Mouse (Mus musculus) layer of hippocampus, adult 11-12 months (tissue): ENCODE measurements around the gene Neurl1a.
"Not testable (repeated sequence)": the region's sequence is repeated elsewhere in the genome, so short reads cannot be mapped to it uniquely, and the experiment has no call there.

Source experiments
- DNase-seq: peaks from one replicate; pipeline ENCODE4 v3.0.0; 2022; ENCODE audit warnings: low spot score

Gene Neurl1a

DNA sequence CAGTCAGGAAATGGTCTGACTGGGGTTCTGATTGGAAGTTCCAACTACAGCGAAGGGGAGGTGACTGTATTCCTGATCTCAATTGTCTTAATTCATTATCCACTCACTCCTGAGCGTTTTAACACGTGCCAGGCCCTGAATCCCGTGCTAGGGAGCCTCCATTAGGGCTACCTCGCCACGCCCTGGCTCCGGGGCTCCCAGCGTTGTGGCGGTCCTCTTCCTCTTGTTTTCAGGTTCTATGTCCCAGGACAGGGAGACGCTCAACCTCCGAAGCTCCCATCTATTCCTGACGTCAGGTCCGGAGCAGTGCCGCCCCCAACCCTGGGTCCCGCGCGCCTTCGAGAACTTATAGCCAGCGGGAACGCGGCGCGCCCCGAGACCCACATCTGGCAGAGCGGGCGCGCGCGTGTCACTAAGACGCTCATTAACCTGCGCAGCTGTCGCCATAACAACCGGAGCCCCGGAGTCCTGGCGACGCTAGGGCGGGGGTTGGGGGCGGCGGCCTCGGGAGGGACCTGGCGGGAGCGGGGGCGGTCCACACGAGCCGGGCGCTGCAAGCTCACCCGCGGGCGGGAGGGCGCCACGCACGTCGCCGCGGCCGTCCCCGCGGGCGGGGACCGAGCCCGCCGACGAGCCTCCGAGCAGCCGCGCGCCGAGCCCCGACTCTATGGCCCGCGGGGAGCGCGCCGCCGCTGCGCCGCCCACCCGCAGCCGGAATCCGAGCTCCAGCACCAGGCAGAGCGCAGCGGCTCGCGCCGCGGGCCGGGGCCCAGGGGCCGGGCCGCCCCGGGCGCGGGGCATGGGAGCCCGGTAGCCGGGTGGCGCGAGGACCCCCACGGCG lies at the start of gene Neurl1a:
Neurl1a (plus strand) TSS at position 390 of the 841 bp plus-strand sequence.
- peak; percentile 61 for DNase-seq

DNA sequence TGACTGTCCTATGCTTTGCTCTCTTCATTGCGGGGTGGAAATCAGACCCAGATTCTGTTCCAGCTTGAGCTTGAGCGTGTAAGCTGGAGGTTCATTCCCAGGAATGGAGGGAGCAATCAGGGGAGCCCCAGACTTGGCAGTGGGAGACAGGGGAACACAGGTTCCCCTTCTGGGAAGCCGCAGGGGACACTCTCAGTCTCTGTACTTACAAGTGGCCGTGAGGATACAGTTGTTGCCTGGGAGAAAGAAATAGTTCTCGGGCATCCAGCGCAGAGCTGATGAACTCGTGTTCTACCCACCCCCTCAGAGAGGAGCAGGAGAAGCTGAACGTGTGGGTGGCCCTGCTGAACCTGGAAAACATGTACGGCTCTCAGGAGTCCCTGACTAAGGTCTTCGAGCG lies 49.8 kb upstream of the Neurl1a start:
- DNase-seq: no peak

DNA sequence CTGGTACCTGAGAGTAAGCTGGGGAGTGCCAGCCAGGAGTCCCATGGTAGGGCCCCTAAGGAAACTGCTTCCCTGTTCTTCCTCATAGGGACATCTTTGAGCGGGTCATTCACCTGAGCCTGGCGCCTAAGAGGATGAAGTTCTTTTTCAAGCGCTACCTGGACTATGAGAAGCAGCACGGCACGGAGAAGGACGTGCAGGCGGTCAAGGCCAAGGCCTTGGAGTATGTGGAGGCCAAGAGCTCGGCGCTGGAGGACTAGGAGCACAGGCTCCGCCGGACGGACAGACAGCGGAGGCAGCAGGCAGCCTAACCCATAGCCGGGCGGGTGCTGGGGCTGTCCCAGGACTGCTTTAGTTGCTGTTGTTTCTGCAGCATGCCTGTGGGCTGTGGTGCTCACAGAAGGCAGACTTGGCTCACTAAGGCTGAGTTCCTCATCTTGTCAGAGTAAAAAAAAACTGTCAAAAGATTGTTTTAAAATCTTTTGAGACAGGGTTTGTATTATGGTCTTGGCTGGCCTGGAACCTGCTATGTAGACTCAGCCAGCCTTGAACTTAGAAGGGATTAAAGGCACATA lies 48.0 kb upstream of the Neurl1a start:
- no peak for DNase-seq

DNA sequence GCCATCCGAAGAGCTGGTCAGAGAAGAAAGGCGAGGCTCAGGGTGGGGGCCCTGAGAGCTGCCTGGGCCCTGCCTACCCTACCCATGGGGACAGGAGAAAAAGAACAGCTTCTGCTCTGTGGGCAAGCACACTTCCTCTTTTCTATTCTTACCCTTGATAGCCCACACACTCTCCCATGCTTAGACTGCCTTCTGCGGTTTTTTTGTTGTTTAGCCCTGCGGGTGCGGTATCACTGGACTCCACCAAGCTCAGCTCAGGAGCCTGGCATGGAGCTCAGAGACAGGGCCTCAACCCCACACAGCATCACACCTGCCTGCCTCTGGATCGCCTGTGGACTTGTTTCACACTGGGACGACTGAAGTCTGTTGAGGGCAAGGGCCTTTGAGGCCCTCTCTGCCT lies 45.5 kb upstream of the Neurl1a start:
- no peak for DNase-seq

DNA sequence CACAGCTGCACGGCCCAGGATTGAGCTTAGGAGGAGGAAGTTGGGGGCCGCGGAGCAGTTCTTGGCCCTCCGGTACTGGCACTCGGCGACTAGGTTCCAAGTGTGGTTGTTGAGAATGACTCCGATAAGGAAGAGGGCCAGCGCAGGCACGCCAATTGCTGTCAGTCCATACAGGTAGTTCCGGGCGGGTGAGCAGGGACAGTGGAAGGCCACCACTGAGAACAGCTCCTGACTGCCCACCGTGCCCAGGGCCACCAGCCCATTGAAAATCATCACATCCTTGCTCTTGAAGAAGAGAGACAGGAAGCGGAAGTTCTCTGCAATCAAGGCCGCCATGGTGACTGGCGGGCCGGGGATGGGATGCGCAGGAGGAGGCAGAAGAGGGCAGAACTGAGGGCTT lies 43.1 kb upstream of the Neurl1a start:
- no peak for DNase-seq

DNA sequence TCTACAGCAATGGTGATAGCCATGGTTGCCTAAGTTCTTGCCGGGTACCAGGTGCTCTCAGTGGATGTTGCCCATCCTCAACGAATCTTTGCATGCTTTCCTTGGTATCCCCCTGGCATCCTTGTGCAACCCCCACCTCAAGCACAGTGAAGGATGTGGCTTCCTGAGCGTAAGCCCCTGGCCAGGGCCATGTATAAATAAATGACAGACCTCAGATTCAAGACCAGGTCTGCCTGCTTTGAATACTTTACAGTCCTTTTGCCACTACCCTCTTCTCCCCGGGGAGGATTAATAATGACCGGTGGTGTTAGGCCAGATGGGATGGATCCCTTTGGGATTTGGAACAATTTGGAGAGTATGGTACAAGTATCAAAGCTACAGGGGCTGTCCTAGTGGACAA lies 42.5 kb upstream of the Neurl1a start:
- DNase-seq: no peak

DNA sequence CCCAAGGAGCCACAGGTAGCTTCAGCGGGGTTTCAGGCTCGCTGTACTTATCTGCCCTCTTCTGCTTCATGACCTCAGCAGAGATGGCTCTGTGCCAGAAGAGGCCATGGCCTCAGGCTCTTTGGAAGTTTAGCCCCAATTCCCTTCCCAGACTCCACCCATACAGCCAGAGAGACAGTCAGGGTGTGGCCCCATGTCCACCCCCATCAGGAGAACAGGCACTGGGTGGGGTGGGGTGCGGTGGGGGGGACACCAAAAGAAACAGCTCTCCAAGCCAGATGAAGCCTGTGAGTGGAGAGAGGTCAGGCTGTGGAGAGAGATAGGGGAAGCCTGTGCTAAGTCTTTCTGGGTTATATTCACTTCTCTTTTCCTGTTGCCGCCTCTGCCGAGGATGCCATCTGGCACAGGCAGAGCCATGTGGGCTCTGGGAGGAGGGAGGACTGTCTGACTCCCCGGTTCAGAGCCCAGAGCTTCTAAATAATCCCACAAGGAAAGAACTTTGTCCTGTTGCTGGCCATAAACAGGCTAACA lies 41.5 kb upstream of the Neurl1a start:
- DNase-seq: peak; percentile 65

DNA sequence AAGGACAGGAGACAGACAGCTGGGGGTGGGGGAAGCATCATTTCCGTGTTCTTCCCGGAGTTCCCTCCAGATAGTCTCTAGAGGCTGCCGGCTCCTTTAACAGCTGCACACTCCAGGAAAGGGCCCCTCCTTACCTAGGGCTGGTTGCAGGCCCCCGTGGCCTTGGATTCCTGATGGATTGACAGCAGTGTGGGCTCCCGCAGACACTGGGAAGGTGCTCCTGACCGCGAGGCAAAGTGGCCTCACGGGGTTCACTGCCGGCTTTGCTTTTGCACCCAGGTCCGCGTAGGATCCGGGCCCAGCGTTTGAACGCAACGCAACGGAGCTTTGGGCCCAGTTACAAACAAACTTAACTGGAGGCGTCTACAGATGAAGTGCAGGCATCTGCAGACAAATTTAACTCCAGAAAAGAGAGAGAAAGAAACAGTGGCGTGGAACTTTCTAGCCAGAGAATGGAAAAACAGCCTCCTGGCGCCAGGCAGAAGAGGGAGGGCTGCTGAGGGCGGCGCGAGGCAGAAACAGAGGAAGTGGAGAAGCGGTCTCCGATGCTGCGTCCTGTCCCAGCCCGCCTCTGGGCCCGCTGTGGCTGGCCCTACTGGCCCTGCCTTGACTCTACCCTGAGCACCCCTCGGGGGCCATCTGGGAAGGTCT lies 40.7 kb upstream of the Neurl1a start, which contains the start of gene Calhm2:
Calhm2 (minus strand) TSS at position 524 of the 651 bp plus-strand sequence.
- peak; percentile 58 for DNase-seq

DNA sequence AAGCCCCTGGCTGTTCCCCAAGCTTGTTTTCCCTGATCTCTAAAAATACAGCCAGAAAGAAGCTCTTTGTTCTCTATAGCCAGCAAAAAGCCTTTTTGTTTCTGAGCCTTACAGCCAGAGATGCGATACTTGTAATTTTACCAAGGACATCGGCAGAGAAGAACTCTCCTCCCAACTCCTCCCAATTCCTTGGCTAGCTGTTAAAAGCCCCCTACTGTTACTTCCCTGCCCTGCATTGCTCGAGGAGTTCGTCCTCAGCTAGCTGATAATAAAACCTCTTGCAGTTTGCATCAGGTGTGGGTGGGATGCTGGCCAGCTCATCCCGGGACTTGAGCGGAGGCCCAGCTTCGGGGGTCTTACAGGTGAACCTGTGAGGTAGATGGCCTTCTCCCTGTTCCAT lies 39.0 kb upstream of the Neurl1a start:
- DNase-seq: not testable (repeated sequence)

DNA sequence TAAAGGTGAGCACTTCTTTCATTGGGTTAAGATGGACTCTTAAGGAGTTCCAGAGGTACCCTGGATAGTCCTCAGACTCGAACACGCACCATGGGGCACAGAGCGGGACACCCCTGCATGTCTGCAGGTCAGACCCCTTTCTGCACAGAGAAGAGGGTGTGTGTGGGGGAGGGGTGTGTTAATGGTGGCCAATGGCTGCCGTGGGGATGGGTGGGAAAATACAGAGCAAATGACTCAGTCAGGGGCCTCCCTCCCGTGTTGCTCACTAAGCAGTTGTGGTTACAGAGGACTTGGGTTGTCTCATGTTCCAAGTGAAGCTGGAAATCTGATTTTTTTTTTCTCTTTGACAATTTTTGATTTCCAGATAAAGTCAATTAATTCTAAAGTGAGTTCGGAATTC lies 36.2 kb upstream of the Neurl1a start:
- no peak for DNase-seq

DNA sequence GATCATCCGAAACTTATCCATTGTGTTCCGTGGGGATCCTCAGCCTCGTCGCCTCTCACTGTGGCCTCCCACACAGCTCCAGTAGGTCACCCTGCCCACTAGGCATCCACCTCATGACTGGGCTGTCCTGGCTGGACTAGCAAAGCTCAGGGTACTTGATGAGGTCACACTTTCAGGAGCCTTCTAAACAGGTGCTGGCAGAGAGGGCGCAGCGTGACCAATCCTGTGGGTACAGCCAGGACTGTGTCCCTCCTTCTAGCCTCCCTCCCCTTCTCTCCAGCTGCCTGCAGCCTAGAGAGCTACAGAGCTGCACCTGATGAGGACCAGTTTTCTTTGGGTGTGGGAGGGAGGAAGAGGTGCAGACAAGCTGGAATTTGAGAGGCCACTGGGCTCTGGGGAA lies 34.5 kb upstream of the Neurl1a start, which contains the start of gene Calhm1:
Calhm1 (minus strand) TSS at position 101 of the 400 bp plus-strand sequence.
- DNase-seq: no peak

DNA sequence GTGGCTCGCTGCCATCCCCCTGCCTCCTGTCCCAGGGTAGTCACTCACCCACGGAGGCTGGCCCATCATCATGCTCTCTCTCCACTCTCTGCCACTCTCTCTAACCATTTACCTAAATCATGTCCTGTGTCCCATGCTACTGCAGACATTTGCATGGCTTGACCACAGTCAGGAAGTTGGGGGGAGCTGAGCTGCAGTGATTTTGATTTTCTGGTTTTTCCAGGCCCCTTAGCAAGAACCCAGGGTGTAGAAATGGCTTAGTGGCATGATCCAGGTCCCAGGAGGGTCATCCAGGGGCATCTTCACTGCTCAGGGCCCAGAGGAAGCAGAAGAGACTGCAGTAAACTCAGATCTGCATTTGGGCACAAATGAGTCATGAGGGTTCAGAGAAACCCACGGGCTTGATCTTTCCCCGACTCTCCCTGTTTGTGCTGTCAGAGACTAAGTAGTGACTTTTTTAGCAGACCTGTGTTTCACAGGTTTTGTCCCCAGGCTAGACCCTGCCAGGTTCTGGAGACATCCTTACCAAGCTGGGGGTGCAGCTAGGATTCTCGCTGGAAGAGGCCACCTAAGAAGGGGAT lies 30.3 kb upstream of the Neurl1a start:
- no peak for DNase-seq

DNA sequence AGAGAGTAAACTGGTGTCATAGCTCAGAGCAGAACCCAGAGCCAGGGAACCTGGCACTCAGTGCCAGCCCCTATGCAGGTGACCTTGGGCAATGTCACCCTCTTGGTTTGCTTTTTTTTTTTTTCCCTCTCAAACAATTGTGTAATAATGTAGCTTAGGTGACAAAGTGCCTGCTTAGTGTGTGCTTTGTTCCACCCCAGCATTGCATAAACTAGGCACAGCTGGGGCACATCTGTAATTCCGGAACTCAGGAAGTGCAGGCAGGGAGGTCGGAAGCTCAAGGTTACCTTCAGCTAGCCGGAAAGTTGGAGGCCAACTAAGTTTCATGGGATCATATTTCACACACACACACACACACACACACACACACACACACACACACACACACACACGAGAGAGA lies 28.8 kb upstream of the Neurl1a start:
- no peak for DNase-seq

DNA sequence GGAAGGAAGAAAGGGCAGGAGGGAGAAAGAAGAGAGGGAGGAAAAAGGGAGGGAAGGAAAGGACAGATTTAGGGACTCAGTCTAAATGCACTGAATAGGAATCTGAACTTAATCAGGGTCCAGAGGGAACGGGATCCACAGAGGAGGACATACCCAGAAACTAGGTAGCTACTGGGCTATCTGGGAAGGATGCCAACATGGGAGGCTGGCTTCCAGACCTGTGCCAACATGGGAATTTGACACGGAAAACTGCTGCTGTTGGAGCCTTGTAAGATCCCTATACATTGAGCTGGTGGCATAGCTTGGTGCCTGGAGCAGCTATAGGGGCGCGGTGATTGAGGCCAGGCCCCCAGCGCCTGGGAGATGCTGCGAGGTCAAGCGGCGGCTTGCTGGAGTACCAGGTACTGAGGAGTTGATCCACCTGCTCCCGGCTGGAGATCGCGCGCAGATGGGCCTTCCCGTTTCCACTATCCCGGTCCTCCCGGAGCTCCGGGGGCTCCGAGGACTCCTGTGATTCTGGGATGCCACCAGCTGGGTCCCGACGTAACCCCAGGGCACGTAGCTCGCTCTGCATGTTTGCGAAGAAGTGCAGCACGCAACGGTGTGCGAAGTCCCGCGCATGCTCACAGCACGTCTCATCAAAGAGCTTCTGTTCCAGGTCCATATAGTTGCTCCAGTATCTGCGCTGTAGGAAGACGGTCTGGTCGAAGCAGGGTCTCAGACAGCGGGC lies 27.1 kb upstream of the Neurl1a start:
- no peak for DNase-seq

DNA sequence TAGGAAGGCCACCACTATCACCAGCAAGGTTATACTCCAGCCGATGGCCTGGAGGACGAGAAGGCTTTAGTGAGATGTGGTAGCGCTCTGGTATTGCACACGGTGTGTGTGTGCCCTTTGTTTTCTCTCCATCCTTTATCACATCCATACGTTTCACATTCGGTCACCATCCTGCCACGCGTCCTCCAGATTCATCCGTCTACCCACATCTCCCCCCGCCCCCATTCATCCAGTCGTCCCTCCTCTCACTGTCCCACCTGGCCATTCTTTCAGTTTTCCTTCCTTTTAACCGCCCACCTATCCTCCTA lies 26.6 kb upstream of the Neurl1a start:
- DNase-seq: no peak

DNA sequence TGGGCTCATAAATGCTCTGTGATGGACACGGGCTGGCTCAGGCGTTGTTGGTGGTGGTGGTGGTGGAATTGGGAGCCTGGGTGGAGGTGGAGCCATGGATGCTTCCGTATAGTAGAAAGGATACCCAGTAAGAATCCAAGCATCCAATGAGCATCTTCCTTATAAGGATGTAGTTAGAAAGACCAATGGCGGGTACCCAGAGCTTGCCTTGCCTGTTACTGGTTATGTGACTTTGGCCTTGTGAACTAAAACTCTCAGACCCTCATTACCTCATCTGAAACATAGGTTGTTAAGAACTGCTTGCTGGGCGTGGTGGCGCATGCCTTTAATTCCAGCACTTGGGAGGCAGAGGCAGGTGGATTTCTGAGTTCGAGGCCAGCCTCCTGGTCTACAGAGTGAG lies 24.9 kb upstream of the Neurl1a start:
- no peak for DNase-seq

DNA sequence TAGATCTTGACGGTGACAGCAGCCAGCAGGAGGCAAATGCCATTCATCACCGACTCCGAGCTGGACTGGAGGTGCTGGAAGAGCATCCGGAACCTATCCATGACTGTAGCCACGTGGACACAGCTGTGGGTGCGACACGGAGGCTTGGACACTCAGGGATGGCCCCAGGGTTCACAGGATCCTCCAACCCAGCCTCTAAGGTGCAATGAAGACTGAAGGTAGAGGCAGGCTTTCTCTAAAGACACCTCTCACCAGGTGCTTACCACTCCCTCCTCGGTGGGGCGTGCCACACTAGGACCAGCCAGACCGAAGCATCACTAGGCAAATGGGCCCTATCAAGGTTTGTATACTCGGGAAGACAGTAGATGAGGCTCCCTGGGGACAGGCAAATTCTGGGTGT lies 21.0 kb upstream of the Neurl1a start, which contains the start of gene Calhm3:
Calhm3 (minus strand) TSS at position 101 of the 400 bp plus-strand sequence.
- DNase-seq: no peak

DNA sequence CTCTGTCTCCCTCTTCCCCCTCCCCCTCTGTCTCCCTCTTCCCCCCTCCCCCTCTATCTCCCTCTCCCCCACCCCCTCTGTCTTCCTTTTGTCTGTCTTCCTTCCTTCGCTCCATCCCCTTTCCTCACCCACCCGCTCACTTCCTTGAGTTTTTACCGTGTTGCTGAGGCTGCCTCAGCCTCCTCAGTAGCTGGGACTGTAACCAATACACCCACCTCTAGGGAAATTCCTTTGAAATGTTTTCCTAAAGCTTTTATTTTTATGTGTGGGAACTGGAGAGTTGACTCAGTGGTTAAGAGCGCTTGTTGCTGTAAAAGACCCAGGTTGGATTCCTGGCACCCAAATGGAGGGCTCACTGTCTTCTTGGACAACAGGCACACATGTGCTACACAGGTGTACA lies 17.0 kb upstream of the Neurl1a start:
- no peak for DNase-seq

DNA sequence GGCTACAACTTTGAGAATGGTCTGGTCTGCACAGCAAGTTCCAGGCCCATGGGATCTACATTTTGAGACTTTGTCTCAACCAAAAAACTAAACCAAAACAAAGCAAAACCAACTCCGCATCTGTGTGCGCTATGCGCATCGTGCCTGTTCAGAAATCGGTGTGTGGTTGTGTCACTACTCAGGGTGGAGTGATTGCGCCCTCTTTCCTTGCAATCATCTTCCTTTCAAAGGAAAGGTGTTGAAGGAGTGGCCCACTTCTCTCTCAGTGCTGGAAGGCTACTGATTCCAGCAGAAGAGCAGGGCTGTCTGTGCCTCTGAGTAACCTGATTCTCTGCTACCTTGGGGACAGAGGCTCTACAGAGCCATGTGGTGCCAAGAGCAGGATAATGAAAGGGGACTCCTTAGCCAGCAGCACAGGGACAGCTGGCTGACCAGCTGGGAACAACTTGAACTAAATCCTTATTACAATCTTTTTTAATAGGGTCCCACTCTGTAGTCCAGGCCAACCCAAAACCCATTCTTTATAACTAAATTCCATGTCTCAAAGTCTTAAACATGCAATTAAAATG lies 15.4 kb upstream of the Neurl1a start:
- no peak for DNase-seq

DNA sequence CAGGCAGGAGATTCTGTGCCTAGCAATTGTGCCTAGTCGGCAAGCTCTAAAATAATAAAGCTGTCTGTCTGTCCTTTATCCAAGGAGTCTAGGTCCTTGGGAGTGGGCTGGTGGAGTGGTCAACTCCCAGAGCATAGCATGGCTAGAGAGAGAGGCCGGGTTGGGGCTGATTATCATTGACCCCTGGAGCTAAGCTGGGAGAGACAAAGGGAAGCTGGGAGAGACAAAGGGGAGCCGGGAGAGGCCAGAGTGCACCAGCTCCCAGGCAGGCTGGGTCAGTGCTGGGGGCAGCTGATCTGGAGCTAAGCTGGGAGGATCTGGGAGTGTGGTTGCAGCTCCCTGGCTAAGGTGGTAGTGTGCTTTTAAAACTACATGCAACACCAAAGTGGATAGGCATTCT lies 11.9 kb upstream of the Neurl1a start:
- DNase-seq: no peak

DNA sequence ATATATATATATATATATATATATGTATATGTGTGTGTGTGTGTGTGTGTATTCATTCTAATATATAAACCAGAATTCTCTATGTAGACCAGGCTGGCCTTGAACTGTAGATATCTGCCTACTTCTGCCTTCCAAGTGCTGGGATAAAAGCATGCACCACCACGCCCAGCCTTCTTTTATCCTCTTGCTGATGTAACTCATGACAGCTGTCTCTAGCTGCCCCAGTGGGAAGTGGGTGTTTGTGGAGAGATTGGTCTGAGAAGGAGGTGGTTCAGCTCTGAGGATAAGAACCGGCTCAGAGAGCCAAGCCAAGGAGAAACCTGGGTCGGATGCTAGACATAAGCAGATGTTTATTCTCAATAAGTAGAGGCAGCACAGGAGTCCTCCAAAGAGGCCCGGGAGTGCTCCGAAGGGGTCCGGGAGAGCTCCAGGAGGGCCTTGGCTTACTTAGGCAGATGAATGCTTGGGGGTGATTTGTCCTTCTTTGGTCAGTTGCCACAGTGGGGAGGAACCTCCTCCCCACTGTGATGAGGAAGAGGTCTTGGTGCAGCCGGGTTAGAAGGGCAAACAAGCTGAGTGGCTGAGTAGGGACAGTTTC lies 10.9 kb upstream of the Neurl1a start:
- no peak for DNase-seq
